Mouse (Mus musculus) mouse embryonic stem cell (cell line): Measurements from ENCODE around the gene Ppara.

Source experiments
- in situ Hi-C, 2 experiments: fragments of 300-500 bp; cut with MboI; formaldehyde crosslinking; loops; 1 replicate in 1 of 2; 3 replicates in 1 of 2; pipeline ENCODE4 v1.14.3; 2019 to 2020; ENCODE audit warnings: low sequenced_read_pairs in 2 of 2, low pct_unique_long_range_greater_than_20kb in 1 of 2, mixed read lengths in 1 of 2; ENCODE audit not compliant: unreplicated experiment in 1 of 2

The Ppara gene

GRCm38 (mm10) chr15:85734571-85735033 lies at the start of gene Ppara:
Gene Ppara (plus strand): TSS chr15:85734983.
- in situ Hi-C loops, result no loop called here

- in situ Hi-C loops, result no loop called here
These were observed 48.0 kb upstream of the Ppara start for GRCm38 (mm10) chr15:85686641-85687395.

GRCm38 (mm10) chr15:85687630-85688410 lies 47.0 kb upstream of the Ppara start:
- in situ Hi-C loops, result no loop called here

GRCm38 (mm10) chr15:85688734-85689133 lies 46.0 kb upstream of the Ppara start:
- in situ Hi-C loops, result no loop called here

- in situ Hi-C loops, result no loop called here
These were observed 45.3 kb upstream of the Ppara start for GRCm38 (mm10) chr15:85689523-85689922.

- in situ Hi-C loops, result no loop called here
These were observed 44.7 kb upstream of the Ppara start for GRCm38 (mm10) chr15:85690058-85690457.

- in situ Hi-C loops, result no loop called here
These were observed 43.9 kb upstream of the Ppara start for GRCm38 (mm10) chr15:85690875-85691274.

GRCm38 (mm10) chr15:85693115-85693514 lies 41.7 kb upstream of the Ppara start:
- in situ Hi-C loops, result no loop called here

GRCm38 (mm10) chr15:85693819-85694218 lies 41.0 kb upstream of the Ppara start:
- in situ Hi-C loops, result no loop called here

- in situ Hi-C loops, result no loop called here
These were observed 40.4 kb upstream of the Ppara start for GRCm38 (mm10) chr15:85694379-85694778.

- in situ Hi-C loops, result no loop called here
These were observed 39.5 kb upstream of the Ppara start for GRCm38 (mm10) chr15:85695304-85695703.

- in situ Hi-C loops, result no loop called here
These were observed 36.3 kb upstream of the Ppara start for GRCm38 (mm10) chr15:85698345-85699034.

GRCm38 (mm10) chr15:85699452-85699851 lies 35.3 kb upstream of the Ppara start:
- in situ Hi-C loops, result no loop called here

- in situ Hi-C loops, result loop anchor here in 1 of 2 experiments (5.0 kb wide), 1 partner anchor 93 kb away; no protein-coding TSS in a partner anchor
These were observed 34.8 kb upstream of the Ppara start for GRCm38 (mm10) chr15:85699862-85700501.

GRCm38 (mm10) chr15:85700716-85701115 lies 34.1 kb upstream of the Ppara start:
- in situ Hi-C loops, result loop anchor here in 1 of 2 experiments (5.0 kb wide), 1 partner anchor 93 kb away; no protein-coding TSS in a partner anchor

GRCm38 (mm10) chr15:85701128-85701930 lies 33.5 kb upstream of the Ppara start:
- in situ Hi-C loops, result loop anchor here in 1 of 2 experiments (5.0 kb wide), 1 partner anchor 94 kb away; no protein-coding TSS in a partner anchor

- in situ Hi-C loops, result loop anchor here in 1 of 2 experiments (5.0 kb wide), 1 partner anchor 95 kb away; no protein-coding TSS in a partner anchor
These were observed 32.3 kb upstream of the Ppara start for GRCm38 (mm10) chr15:85702411-85702951.
